Mouse (Mus musculus) small intestine, adult 2 months (tissue): ENCODE measurements around the gene Cnmd.

Experiments
- CTCF ChIP-seq: fragments of 200-500 bp; IDR thresholded peaks from 2 replicates; pipeline ENCODE4 v1.5.1; 2012; ENCODE audit warnings: low read depth, mild to moderate bottlenecking, control low read depth, inconsistent platforms, low read length, moderate library complexity, mixed read lengths; ENCODE audit not compliant: insufficient replicate concordance, insufficient read length; ENCODE audit errors: extremely low read depth
- POLR2A ChIP-seq: fragments of 200-500 bp; IDR thresholded peaks from 2 replicates; pipeline ENCODE4 v1.6.1; 2012; ENCODE audit warnings: low read depth, mild to moderate bottlenecking, control low read depth, inconsistent platforms, low read length, moderate library complexity

DNA sequence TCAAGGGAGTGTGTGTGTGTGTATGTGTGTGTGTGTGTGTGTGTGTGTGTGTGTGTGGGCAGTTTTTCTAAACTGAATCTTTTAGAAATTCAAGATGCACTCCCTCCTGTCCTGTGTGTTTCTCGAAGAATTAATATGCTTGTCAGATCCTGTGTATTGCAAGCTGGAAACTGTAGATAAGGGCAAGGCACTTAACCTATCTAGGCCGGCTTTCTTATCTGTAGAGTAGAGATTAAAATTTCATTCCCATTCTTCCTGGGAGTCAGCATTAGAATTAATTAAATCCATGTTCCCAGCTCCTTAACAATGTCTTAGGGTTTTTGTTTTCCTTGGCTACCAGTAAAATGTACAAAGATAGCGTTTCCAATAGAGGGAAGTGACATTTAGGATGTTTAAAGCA, 40.8 kb downstream of the Cnmd start:
- no peak for TF ChIP-seq POLR2A
- no peak for TF ChIP-seq CTCF
